Mouse (Mus musculus): Measurements from ENCODE around the gene Sell.

DNA sequence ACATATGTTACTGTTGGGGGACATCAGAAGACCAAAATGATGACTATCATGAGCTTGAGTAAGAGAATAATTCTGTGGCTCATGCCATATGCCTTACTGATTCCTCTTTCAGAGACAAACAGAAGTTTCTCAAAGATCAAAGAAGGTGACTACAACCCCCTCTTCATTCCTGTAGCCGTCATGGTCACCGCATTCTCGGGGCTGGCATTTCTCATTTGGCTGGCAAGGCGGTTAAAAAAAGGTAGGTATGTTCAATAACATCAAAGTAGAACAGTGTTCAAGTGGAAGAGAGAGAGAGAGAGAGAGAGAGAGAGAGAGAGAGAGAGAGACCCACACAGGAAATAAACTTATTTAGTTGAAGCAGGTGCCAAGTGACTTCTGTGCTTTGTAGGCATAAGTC lies 10.2 kb downstream of the Sell start:
- TF ChIP-seq POLR2A (IDR thresholded peaks at IDR 0.05; ENCODE audit: control insufficient read depth, extremely low read depth, insufficient read depth, low read length, poor library complexity) (no peak), CTCF (IDR thresholded peaks at IDR 0.05; ENCODE audit: borderline replicate concordance, control insufficient read depth, extremely low read depth, insufficient read depth, low read length, poor library complexity) (no peak)
